Mouse (Mus musculus) ES-CJ7 (cell line): ENCODE results near the gene Aldh1l2.

ENCODE experiments used
- DNase-seq: peaks from one replicate; pipeline ENCODE4 v3.0.0; 2011; ENCODE audit warnings: low read depth, low spot score

Aldh1l2 gene

DNA sequence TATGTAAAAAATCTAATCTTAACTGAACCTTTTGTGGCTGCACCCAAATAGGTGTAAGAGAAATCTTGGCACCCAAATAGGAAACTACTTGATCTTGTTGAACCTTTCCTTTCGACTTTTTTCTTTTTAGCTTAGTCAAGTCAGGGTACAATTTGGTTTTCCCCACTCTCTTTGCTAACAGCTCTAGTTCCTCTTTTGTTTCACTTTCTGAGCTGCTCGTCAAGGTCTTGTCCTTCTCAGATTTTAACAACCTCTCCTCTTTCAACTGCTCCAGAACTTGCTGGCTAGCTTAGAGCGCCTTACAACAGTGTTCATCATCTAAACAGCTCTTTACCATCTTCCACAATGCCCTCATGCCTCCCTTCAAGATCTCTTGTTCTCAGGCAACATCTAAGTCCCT, 76.4 kb downstream of the Aldh1l2 start:
- DNase-seq: no peak

DNA sequence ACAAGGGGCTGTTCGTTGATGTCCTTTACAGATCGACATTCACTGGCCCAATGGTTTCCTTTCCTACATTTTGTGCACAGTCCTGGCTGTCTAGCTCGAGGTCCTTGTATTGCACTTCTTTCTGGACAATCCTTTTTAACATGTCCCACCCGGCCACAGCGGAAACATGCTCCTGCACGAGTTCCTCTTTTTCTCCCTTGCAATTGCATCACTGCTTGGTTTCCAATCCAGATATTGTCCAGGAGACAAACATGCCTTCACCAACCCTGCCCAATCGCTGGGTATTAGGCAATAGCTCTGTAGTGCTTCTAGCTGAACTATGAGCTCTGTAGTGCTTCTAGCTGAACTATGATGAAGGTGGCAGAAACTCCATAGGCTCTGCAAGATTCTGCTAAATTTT, 85.4 kb downstream of the Aldh1l2 start:
- DNase-seq: no peak
